Mouse (Mus musculus) left cerebral cortex, adult 2 months (tissue): ENCODE results near the gene Rsph9. TPM values are rescaled to one million over a fixed set of nuclear protein-coding genes. Genes with fewer than 3 reads are reported as not detected.

Experiments
- DNase-seq, 2 experiments: peaks; one replicate each; pipeline ENCODE4 v3.0.0; 2021 to 2022; ENCODE audit warnings: low spot score in 2 of 2, mixed read lengths in 1 of 2; ENCODE audit errors: extremely low spot score in 1 of 2
- H3K27ac ChIP-seq: fragments of 200-600 bp; 2 replicates; pipeline ENCODE4 v1.8.1; 2022
- H3K4me3 ChIP-seq: fragments of 200-600 bp; 2 replicates; pipeline ENCODE4 v1.8.1; 2022
- CTCF ChIP-seq: fragments of 200-600 bp; IDR thresholded peaks from 2 replicates; pipeline ENCODE4 v1.8.1; 2022; ENCODE audit warnings: antibody characterized with exemption, mild to moderate bottlenecking, moderate library complexity
- intact Hi-C: fragments of 180-260 bp; cut with DNase I; formaldehyde crosslinking; loops from one replicate; pipeline ENCODE4 v1.15.1; 2025
- total RNA-seq, 2 experiments: library from RNA; stranded (reverse); gene quantifications; 2 replicates each; pipeline ENCODE4 v1.2.3; 2021

The Rsph9 gene
- total RNA-seq, 2 experiments from 2014 or later = 21.7 to 22.0 TPM

GRCm38 (mm10) chr17:46073730-46074301 lies 70.2 kb downstream of the Rsph9 start:
- no peak for TF ChIP-seq CTCF
- intact Hi-C loops = no loop called here

More at GRCm38 (mm10) chr17:46073730-46074301, 70.2 kb downstream of the Rsph9 start:
- peak overlapping the region; percentile 16; the same call in 1 of the 2 replicates for H3K4me3 ChIP-seq
- H3K27ac ChIP-seq = no peak overlapping the region
- DNase-seq = peak in 1 of 2 experiments; percentile 32

Other genes starting within 250 kb of the Rsph9 start
- gene Vegfa, start 111.8 kb downstream of the Rsph9 start, total RNA-seq = 10 to 100 TPM; 88.2 to 90.7 TPM
- gene Mrps18a, start 33.2 kb downstream of the Rsph9 start, total RNA-seq = 10 to 100 TPM; 79.3 to 84.5 TPM
- 10 to 100 TPM; 11.6 to 15.7 TPM for gene Mad2l1bp, start 9.3 kb upstream of the Rsph9 start, total RNA-seq
- 100 to 1,000 TPM; 134 to 140 TPM for gene Gtpbp2, start 16.8 kb upstream of the Rsph9 start, total RNA-seq
- 1 to 10 TPM; 6.3 to 6.7 TPM for gene Polh, start 58.4 kb upstream of the Rsph9 start, total RNA-seq
- gene Xpo5, start 58.6 kb upstream of the Rsph9 start, total RNA-seq = 10 to 100 TPM; 42.1 to 43.3 TPM
- 10 to 100 TPM; 38.1 to 40.4 TPM for gene Polr1c, start 103.8 kb upstream of the Rsph9 start, total RNA-seq
- gene Yipf3, start 103.9 kb upstream of the Rsph9 start, total RNA-seq = 10 to 100 TPM; 85.5 to 87.6 TPM
- 10 to 100 TPM; 63.4 to 63.7 TPM for gene Lrrc73, start 109.3 kb upstream of the Rsph9 start, total RNA-seq
- gene Tjap1, start 138.8 kb upstream of the Rsph9 start, total RNA-seq = 10 to 100 TPM; 38.4 to 60.3 TPM
- gene Dlk2, start 153.2 kb upstream of the Rsph9 start, total RNA-seq = 10 to 100 TPM; 66.1 to 82.1 TPM
- gene Abcc10, start 184.1 kb upstream of the Rsph9 start, total RNA-seq = 10 to 100 TPM; 10.0 to 11.5 TPM
- gene Zfp318, start 239.5 kb upstream of the Rsph9 start, total RNA-seq = 10 to 100 TPM; 56.7 to 69.5 TPM